Mouse (Mus musculus): Measurements from ENCODE around the gene Lrrc1.

DNA sequence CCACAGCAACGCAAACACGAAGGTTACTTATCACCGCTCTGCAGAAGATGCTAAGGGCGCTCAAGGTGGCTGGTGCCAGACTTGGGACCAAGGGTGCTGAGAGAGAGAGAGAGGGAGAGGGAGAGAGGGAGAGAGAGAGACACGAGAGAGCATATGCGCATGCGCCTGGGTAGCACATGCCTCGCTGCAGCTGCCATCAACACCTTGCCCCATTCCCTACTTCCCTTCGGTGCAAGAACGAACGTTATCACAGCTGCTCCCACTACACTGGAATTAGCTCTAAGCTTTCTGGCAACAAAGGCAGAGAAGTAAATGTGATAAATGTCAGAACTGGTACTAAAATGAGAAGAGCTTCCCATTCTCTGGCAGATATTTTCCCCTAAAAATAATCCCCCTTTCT is 79.3 kb downstream of the Lrrc1 start:
- TF ChIP-seq EP300 (optimal IDR thresholded peaks at IDR 0.05) (no peak), CTCF (IDR thresholded peaks at IDR 0.05; ENCODE audit: low read depth) (no peak)

All from stomach, postnatal 0 days (tissue).